Mouse (Mus musculus): Measurements from ENCODE around the gene Sinhcaf.

GRCm38 (mm10) chr6:148975096-148975495 lies 28.8 kb upstream of the Sinhcaf start:
- TF ChIP-seq CTCF (conservative IDR thresholded peaks at IDR 0.05; ENCODE audit: insufficient read depth, insufficient read length, low read depth, low read length) (no peak), POLR2A (IDR thresholded peaks at IDR 0.05; ENCODE audit: low read depth, low read length) (no peak)

Measured in kidney, adult 2 months (tissue).